Mouse (Mus musculus) neutrophil, adult 5-6 weeks (primary cell): ENCODE measurements around the gene Arhgap21. TPM values are rescaled to one million over a fixed set of nuclear protein-coding genes. Genes with fewer than 3 reads are reported as not detected.

Experiments
- ATAC-seq: fragments of 151-379, 151-347 bp; 2 replicates; pipeline ENCODE4 v1.8.0; 2017; ENCODE audit warnings: mild to moderate bottlenecking, moderate TSS enrichment; ENCODE audit not compliant: insufficient number of reproducible peaks, poor library complexity, low FRiP score, severe bottlenecking; ENCODE audit errors: extremely low read depth
- total RNA-seq: library from RNA; stranded (forward); fragments of 200-1000 nt; gene quantifications from 2 replicates; pipeline ENCODE4 v1.2.3, GENCODE M21; 2017

The Arhgap21 gene
- total RNA-seq, result 10.3 and 11.8 TPM in 2 replicates

- ATAC-seq, result peak; percentile 2; the same call in 1 of the 2 replicates
Observed at GRCm38 (mm10) chr2:20968441-20969200, at the start of gene Arhgap21. TSS of gene Arhgap21 (minus strand) at chr2:20968881.

- no peak for ATAC-seq
Observed at GRCm38 (mm10) chr2:21016589-21016988, 47.9 kb upstream of the Arhgap21 start.

GRCm38 (mm10) chr2:21010806-21011397, 42.2 kb upstream of the Arhgap21 start:
- no peak for ATAC-seq

GRCm38 (mm10) chr2:21010219-21010618, 41.5 kb upstream of the Arhgap21 start:
- ATAC-seq, result no peak

- ATAC-seq, result no peak
Observed at GRCm38 (mm10) chr2:21009258-21010140, 40.8 kb upstream of the Arhgap21 start.

GRCm38 (mm10) chr2:21002538-21002937, 33.9 kb upstream of the Arhgap21 start:
- no peak for ATAC-seq

GRCm38 (mm10) chr2:21001156-21001555, 32.5 kb upstream of the Arhgap21 start:
- ATAC-seq, result no peak

GRCm38 (mm10) chr2:20995547-20995946, 26.9 kb upstream of the Arhgap21 start:
- ATAC-seq, result no peak

- ATAC-seq, result no peak
Observed at GRCm38 (mm10) chr2:20991508-20991907, 22.8 kb upstream of the Arhgap21 start.

GRCm38 (mm10) chr2:20990907-20991306, 22.2 kb upstream of the Arhgap21 start:
- ATAC-seq, result no peak

- no peak for ATAC-seq
Observed at GRCm38 (mm10) chr2:20990056-20990455, 21.4 kb upstream of the Arhgap21 start.

GRCm38 (mm10) chr2:20987822-20988221, 19.1 kb upstream of the Arhgap21 start:
- ATAC-seq, result no peak

GRCm38 (mm10) chr2:20978726-20979125, 10.0 kb upstream of the Arhgap21 start:
- no peak for ATAC-seq

GRCm38 (mm10) chr2:20977051-20977450, 8.4 kb upstream of the Arhgap21 start:
- no peak for ATAC-seq

GRCm38 (mm10) chr2:20973513-20973912, 4.8 kb upstream of the Arhgap21 start:
- no peak for ATAC-seq

GRCm38 (mm10) chr2:20972180-20972579, 3.5 kb upstream of the Arhgap21 start:
- ATAC-seq, result no peak

- no peak for ATAC-seq
Observed at GRCm38 (mm10) chr2:20971628-20972027, 2.9 kb upstream of the Arhgap21 start.

GRCm38 (mm10) chr2:20969201-20970200, 820 bp upstream of the Arhgap21 start:
- peak; percentile 90 for ATAC-seq
